Mouse (Mus musculus) splenic B cell, adult 2 months (primary cell): ENCODE results near the gene Vdr.

ENCODE experiments used
- DNase-seq: peaks from one replicate; pipeline ENCODE4 v3.0.0-alpha.2; 2011; ENCODE audit warnings: low read depth, low spot score
- H3K27me3 ChIP-seq: 2 replicates; pipeline ENCODE4 v1.6.1; 2012; ENCODE audit warnings: mild to moderate bottlenecking, low read length, moderate library complexity, mixed read lengths; ENCODE audit not compliant: control insufficient read depth, poor library complexity, insufficient read depth, severe bottlenecking
- H3K36me3 ChIP-seq: 2 replicates; pipeline ENCODE4 v1.6.1; 2012; ENCODE audit warnings: mild to moderate bottlenecking, low read length, moderate library complexity, mixed read lengths; ENCODE audit not compliant: control insufficient read depth, poor library complexity, insufficient read depth, severe bottlenecking

Gene Vdr

GRCm38 (mm10) chr15:97910530-97910929 lies at the start of gene Vdr:
Gene Vdr, minus strand, starts transcription at chr15:97910630.
- Histone ChIP-seq H3K27me3 (no peaks in the 10 kb centered on the region; the same call in 1 of the 2 replicates), H3K36me3 (no peaks in the 10 kb centered on the region)
- no peak for DNase-seq

- Histone ChIP-seq H3K36me3 (no peaks in the 10 kb centered on the region), H3K27me3 (peaks cover 3% of the 10 kb centered on the region; the same call in 1 of the 2 replicates)
- no peak for DNase-seq
Measured at GRCm38 (mm10) chr15:97956416-97956815, 46.0 kb upstream of the Vdr start.

- no peaks in the 10 kb centered on the region for H3K36me3 ChIP-seq
- no peak for DNase-seq
- peaks cover 3% of the 10 kb centered on the region; the same call in 1 of the 2 replicates for H3K27me3 ChIP-seq
Measured at GRCm38 (mm10) chr15:97955742-97956141, 45.3 kb upstream of the Vdr start.

DNA sequence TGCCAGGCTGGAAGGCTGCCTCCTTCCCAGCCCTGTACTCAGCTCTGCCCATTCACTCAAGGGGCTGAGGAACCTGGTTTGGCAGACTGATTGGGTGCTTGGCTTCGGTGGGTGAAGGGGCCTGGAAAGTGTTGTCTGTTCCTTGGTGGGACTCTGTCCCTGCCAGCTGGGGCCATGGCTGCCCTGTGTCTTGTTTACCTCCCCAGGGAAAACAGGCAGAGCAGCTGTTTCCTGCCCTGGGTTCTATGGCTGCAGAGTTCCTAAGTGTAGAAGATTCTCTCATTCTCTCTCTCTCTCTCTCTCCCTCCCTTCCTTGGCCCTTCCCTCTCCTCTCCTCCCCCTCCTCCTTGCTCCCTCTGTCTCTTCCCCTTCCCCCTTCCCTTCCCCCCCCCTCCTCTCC lies 44.9 kb upstream of the Vdr start:
- DNase-seq: peak; percentile 13
- peaks cover 3% of the 10 kb centered on the region; the same call in 1 of the 2 replicates for H3K27me3 ChIP-seq
- no peaks in the 10 kb centered on the region for H3K36me3 ChIP-seq

DNA sequence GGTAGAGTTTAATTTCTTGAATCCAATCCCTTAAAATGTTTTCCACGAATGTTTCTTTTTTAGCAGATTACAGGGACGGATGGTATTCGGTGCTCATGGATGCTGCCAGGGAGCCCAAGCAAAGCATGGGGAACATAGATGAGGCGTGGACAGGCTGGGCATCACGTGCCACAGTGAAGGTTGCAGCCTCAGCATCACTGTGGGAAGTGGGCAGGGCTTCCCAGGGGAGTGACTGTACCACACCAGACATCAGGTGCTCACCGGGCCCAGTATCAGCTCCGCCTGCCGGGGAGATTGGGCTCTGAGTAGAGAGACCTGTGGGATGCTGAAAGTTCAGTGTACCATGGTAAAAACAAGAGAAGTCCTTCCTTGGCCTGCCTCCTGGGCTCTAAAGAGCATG lies 44.2 kb upstream of the Vdr start:
- H3K36me3 ChIP-seq: no peaks in the 10 kb centered on the region
- H3K27me3 ChIP-seq: peaks cover 3% of the 10 kb centered on the region; the same call in 1 of the 2 replicates
- peak; percentile 50 for DNase-seq

DNA sequence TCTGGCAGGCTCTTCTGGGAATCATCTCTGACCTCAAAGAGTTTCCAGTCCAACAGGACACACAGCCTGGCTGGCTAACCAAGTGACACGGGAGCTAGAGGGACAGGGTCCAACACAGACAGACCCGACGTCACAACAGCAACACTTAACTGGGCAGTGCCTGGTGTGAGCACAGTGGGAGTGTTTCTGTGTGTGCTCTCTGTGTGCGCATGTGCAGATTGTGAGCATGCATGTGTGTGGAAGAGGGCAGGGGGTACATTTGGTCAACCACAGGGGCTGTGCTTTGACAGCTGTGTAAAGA lies 42.4 kb upstream of the Vdr start:
- no peaks in the 10 kb centered on the region for H3K36me3 ChIP-seq
- peaks cover 3% of the 10 kb centered on the region; the same call in 1 of the 2 replicates for H3K27me3 ChIP-seq
- DNase-seq: no peak

- Histone ChIP-seq H3K27me3 (peaks cover 3% of the 10 kb centered on the region; the same call in 1 of the 2 replicates), H3K36me3 (no peaks in the 10 kb centered on the region)
- peak; percentile 75 for DNase-seq
Measured at GRCm38 (mm10) chr15:97952137-97952888, 41.9 kb upstream of the Vdr start.

GRCm38 (mm10) chr15:97950240-97950639 lies 39.8 kb upstream of the Vdr start:
- DNase-seq: no peak
- no peaks in the 10 kb centered on the region for H3K36me3 ChIP-seq
- H3K27me3 ChIP-seq: peaks cover 3% of the 10 kb centered on the region; the same call in 1 of the 2 replicates

- no peak for DNase-seq
- H3K36me3 ChIP-seq: no peaks in the 10 kb centered on the region
- peaks cover 3% of the 10 kb centered on the region; the same call in 1 of the 2 replicates for H3K27me3 ChIP-seq
Measured at GRCm38 (mm10) chr15:97949706-97950105, 39.3 kb upstream of the Vdr start.

GRCm38 (mm10) chr15:97948720-97949119 lies 38.3 kb upstream of the Vdr start:
- DNase-seq: no peak
- peaks cover 3% of the 10 kb centered on the region; the same call in 1 of the 2 replicates for H3K27me3 ChIP-seq
- H3K36me3 ChIP-seq: no peaks in the 10 kb centered on the region

- Histone ChIP-seq H3K27me3 (no peaks in the 10 kb centered on the region), H3K36me3 (no peaks in the 10 kb centered on the region)
- no peak for DNase-seq
Measured at GRCm38 (mm10) chr15:97945656-97946315, 35.4 kb upstream of the Vdr start.

DNA sequence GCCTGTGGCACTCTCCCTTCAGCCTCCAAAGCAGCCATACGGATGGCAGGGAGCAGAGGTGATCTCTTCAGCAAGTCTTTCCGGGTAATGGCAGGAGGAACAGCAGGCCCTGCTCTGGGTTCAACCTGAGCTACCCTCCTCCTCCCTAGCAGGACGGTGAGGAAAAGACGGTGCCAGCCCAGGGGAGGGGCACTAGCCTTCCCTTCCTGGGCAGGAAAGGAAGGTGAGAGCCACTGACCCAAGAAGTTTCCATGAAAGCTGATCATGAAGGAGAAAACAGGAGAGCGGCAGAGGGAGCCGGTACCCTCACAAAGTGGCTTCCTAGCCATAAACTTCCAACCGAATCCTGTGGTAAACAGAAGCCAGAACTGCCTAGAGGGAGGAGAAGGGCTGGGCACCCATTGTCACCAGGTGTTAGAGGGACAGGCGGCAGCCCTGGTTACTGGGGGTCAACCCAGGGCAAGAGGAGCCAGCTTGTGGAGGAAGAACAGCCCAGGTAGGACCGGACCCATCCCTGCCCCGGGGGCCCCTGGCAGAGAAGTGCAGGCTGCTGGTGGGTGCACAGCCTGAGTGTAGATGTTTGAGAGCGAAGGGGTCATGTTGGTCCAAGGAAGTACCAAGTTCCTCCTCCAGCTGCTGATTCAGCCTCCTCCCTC lies 34.6 kb upstream of the Vdr start:
- DNase-seq: no peak
- Histone ChIP-seq H3K27me3 (no peaks in the 10 kb centered on the region), H3K36me3 (no peaks in the 10 kb centered on the region)

DNA sequence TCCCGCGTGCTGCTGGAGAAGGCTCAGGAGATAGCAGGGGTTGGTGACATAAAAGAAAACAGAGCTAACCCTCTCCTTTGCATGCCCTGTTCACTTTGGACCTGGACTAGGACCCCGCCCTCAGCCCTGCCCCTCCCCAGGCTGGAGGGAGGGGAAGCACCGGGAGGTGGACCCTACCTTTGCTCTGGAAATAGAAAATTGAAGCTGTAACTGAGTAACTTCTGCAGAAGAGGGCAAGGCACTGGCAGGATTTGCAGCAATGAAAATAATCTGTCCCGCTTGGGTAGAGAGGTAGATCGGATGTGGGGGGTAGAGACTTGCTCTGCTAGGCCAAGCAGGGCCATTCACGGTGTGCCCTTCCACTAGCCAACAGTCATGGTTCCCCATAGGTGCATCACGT lies 32.9 kb upstream of the Vdr start:
- H3K36me3 ChIP-seq: no peaks in the 10 kb centered on the region
- no peak for DNase-seq
- H3K27me3 ChIP-seq: no peaks in the 10 kb centered on the region

DNA sequence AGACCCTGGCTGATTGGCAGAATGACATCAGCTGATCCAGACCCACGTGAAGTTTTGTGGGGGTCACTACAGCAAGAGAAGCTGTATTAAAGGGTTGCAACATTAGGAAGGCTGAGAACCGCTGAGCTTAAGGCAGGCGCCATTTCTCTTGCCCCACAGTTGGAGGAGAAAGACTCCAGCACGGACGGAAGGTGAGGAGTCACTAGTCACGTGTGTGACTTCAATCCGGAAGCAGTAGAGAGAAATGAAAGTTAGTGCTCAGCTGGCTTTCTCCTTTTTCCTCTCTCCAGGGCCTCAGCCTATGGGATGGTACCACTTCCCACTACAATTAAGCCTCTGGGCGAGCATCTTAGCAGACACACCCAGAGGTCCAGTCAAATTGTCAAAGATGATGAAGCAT lies 32.1 kb upstream of the Vdr start:
- DNase-seq: no peak
- no peaks in the 10 kb centered on the region for H3K36me3 ChIP-seq
- no peaks in the 10 kb centered on the region for H3K27me3 ChIP-seq

GRCm38 (mm10) chr15:97941306-97941705 lies 30.9 kb upstream of the Vdr start:
- no peaks in the 10 kb centered on the region for H3K27me3 ChIP-seq
- no peak for DNase-seq
- no peaks in the 10 kb centered on the region for H3K36me3 ChIP-seq
